Mouse (Mus musculus) lung, postnatal 25 days (tissue): ENCODE data around the gene Zfp263.

ENCODE experiments used
- DNase-seq: peaks from one replicate; pipeline ENCODE4 v3.0.0; 2022; ENCODE audit warnings: low spot score

Gene Zfp263

GRCm38 (mm10) chr16:3743503-3744185 is at the start of gene Zfp263:
Gene Zfp263, plus strand, starts transcription at chr16:3744093.
- DNase-seq, result peak; percentile 97

- peak; percentile 38 for DNase-seq
These were observed 44.6 kb upstream of the Zfp263 start for GRCm38 (mm10) chr16:3699281-3699680.

- DNase-seq, result no peak
These were observed 43.0 kb upstream of the Zfp263 start for GRCm38 (mm10) chr16:3700893-3701292.

DNA sequence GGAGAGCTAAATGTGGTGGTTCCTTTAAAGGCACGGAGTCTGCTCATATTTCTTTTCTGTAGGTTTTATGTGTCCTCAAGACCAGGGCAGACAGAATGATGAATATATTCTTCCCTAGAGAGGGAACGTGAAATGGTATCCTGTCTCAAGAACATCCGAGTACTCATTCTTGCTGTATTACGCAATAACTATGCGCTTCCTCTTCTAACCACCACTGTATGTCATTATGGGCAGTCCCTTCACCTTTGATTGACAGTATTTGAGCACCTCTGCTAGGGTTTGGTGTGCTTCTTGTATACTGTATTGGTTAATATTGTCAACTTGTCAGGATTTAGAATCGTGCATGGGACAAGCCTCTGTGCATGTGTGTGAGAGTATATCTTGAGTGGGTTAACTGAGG is 37.2 kb upstream of the Zfp263 start:
- no peak for DNase-seq

DNA sequence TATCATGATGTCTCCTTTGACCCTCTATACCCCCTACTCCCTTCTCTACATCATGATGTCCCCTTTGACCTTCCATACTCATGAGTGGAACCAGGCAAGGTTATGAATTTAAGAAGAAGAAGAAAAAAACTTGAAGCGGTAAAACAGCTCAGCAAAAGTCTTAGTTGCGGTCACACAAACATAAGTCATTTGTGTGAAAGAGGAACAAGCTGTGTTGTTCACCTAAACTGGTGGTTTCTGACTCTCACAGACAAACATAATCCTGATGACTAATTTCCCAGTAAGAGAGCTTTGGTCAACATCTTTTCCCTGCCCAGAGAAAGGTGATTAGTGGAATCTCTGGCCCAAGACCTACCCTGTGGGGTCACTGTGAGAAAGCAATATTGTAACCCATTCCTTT is 29.2 kb upstream of the Zfp263 start:
- no peak for DNase-seq

DNA sequence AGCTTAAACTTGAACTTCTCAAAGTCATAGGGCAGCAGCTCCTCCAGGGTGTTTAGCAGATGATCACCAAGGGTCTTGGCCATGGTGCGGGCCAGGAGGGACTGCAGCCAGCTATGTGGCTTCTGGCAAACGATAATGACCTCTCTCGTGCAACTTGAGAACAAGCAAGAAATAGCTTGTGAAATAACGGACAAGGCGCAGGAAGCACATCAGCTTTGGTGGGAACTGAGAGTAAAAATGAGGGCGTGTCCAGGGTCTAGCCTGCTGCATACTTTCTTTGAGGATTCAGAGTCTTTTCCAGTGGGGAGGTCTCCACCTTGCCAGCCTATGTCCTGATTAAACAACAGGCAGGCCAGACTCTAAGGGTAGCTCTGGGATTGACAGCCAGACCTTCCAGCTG is 25.9 kb upstream of the Zfp263 start, which contains the start of gene Mefv:
TSS of gene Mefv (minus strand) at position 118 of the 400 bp plus-strand sequence.
- no peak for DNase-seq

DNA sequence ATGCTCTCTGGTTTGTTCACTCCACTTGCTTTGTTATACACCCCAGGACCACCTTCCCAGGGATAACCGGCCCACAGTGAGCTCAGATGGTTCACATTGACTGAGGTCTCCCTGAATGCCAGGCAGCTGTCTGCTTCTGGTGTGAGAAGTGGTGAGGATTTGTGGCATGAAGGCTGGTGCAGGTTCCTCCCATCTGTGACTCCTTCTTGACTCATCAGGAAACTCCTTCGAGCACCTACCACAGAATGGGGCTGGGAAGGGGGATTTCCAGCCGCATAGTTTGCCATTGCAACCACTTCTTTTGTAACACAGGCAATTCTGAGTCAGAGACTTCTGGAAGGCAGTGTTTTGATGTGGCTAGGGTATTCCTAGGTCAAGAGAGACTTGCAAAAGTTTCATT is 20.7 kb upstream of the Zfp263 start:
- no peak for DNase-seq

GRCm38 (mm10) chr16:3727980-3728720 is 15.7 kb upstream of the Zfp263 start:
- no peak for DNase-seq

GRCm38 (mm10) chr16:3732612-3733011 is 11.3 kb upstream of the Zfp263 start:
- peak; percentile 13 for DNase-seq

- no peak for DNase-seq
These were observed 10.6 kb upstream of the Zfp263 start for GRCm38 (mm10) chr16:3733198-3733732.

- DNase-seq, result no peak
These were observed 1.4 kb upstream of the Zfp263 start for GRCm38 (mm10) chr16:3742466-3742865.

DNA sequence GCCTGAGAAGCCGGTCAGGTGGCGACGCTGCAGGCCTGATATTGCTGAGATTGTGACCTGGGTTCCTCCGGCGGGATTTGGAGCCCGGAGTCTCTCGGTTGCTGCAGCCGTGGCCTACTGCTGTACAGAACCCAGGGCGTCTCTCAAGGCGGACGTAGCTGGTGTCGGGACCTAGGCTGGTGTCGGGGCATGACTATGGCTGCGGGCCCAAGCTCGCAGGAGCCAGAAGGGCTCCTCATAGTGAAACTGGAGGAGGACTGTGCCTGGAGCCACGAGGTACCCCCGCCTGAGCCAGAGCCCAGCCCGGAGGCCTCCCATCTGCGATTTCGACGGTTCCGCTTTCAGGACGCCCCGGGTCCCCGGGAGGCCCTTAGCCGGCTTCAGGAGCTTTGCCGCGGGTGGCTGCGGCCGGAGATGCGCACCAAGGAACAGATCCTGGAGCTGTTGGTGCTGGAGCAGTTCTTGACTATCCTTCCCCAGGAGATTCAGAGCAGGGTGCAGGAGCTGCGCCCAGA is 350 bp downstream of the Zfp263 start:
- DNase-seq, result no peak

DNA sequence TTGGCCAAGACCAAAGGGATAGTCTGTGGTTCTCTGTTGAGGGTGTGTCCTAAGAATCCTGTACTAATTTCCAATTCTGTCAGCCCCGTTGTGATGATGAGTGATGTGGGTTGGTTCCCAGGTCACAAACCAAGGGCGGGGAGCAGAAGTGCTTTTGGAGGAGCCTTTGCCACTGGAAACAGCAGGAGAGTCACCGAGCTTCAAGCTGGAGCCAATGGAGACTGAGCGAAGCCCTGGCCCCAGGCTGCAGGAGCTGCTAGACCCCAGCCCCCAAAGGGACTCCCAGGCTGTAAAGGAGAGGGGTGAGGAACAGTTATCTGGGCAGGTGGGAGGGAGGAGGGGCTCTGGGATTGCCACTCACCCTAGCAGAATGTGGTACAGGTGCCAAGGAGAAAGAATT is 1.8 kb downstream of the Zfp263 start:
- DNase-seq, result no peak

GRCm38 (mm10) chr16:3748976-3749375 is 5.1 kb downstream of the Zfp263 start:
- no peak for DNase-seq

DNA sequence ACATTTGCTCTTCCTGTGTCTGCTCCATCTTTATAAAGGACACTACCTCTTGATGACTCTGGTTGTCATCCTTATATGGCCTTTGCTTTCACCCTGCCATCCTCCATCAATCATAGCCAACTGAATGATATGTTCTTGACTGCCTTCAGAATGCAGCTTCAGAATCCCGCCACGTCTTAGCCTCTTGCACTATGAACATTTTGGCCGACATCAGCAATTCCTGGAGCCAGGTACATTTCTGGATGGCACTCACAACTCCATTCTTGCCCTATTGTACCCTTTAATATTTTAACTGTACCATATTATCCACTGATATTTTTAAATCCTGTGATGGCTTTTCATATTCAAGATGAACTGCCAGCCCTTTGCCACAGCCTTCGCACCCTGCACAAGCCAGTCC is 27.7 kb downstream of the Zfp263 start:
- DNase-seq, result no peak

GRCm38 (mm10) chr16:3776365-3776764 is 32.5 kb downstream of the Zfp263 start:
- DNase-seq, result no peak

DNA sequence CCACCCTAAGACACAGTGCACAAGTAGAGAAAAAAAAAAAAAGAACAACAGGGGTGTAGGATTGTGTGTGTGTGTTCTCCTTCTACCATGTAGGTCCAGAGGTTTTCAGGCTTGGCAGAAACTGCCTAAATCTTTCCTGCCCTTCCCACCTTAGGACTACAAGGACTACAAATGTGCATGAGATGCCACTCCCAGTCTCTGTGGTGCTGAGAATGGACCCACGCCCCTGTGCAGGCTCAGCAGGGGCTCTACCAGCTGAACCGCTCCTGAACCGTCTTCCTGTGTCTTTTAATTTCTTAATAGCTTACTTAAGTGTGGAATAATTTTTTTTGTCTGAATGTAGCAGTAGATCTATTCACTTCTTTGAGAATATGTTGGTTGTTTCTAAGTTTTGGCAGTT is 34.1 kb downstream of the Zfp263 start:
- no peak for DNase-seq

DNA sequence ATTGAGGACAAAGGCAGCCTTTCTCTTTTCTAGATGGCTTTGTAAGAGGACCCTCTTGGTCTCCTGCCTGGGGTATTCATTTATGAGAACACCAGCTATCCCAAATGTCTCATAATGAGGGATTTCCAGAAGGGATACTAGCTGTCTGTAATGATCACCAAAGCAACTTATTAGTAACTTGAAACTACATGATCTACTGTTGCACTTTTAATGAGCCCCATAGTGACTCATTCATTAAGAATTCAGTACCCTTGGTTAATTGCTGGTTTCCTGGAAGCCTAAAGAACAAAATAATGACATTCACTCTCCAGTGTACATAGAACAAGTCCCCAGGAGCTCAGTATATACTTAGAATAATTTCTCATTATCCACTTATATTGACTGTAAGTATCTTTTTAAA is 37.3 kb downstream of the Zfp263 start:
- DNase-seq, result no peak

DNA sequence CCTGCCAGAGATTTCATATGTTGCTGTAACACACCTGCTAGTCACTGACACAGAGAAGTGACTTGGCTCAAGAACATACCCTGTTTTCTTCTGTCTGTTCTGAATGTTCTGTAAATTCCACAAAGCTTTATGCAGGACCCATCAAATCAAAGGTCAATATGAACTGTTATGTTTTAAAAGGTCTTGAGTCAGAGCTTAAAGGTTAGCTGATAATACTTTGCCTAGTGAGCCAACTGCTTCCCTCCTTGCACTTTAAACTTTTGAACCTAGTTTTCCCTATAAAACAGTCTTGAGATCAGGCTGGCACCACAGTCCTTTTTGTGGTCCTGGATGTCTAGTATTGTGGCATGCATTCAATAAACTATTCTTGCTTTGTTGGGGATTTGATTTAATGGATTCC is 44.5 kb downstream of the Zfp263 start:
- DNase-seq, result no peak
